Mouse (Mus musculus): ENCODE results near the gene Ccdc130.

DNA sequence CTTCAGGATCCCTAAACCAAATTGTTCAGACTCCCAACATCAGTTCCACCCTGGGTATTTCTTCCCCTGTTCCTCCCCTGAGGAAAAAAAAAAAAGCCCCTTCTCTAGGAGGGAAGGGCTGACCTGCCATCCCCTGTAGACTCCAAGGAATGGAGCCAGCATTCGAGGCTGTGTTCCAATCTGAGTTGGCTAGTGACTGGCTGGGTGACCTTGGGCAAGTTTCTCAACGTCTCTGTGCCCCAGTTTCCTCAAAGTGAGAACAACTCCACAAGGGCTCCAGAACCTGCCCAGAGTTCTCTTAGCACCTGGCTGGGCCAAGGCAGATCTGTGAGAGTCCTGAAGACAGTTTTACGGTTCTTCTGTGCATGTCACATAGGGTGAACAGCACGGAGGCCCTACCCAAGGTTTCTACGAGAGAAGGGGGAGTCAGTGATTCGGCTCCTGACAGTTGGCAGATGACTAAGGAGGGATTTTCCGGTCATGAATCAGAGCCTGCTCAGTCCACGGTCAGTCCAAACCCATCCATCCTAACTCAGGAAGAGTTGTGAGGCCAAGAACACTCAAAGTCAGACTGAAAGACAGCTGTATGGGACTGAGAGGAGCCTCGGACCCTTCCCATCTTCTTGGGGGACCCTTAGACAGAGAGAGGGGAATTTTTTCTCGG is 34.3 kb downstream of the Ccdc130 start:
- TF ChIP-seq POU5F1 (IDR thresholded peaks at IDR 0.05; ENCODE audit: borderline replicate concordance, low read length) (no peak), CTCF (conservative IDR thresholded peaks at IDR 0.05; ENCODE audit: low read length) (no peak)
